Mouse (Mus musculus) liver, embryonic 14.5 days (tissue): Measurements from ENCODE around the gene Galntl6. TPM values are rescaled to one million over a fixed set of nuclear protein-coding genes. Genes with fewer than 3 reads are reported as not detected.

Source experiments
- ATAC-seq: fragments of 200-750 bp; cut with Nextera tagmentation; 2 replicates; pipeline ENCODE4 v1.8.0; 2017; ENCODE audit warnings: moderate number of reproducible peaks, mild to moderate bottlenecking, moderate library complexity; ENCODE audit not compliant: insufficient read depth
- DNase-seq, 3 experiments: peaks; one replicate each; pipeline ENCODE4 v3.0.0-alpha.2; 2012 to 2013; ENCODE audit warnings: low read depth in 3 of 3, low spot score in 3 of 3
- H3K27ac ChIP-seq: fragments of 300-500 bp; sonication (generic); 2 replicates; pipeline ENCODE4 v1.5.1; 2014; ENCODE audit warnings: moderate library complexity, mild to moderate bottlenecking, control low read depth, inconsistent platforms
- H3K27me3 ChIP-seq: fragments of 300-500 bp; sonication (generic); 2 replicates; pipeline ENCODE4 v1.6.1; 2014; ENCODE audit warnings: mild to moderate bottlenecking, low read length, moderate library complexity; ENCODE audit not compliant: control insufficient read depth, insufficient read depth
- H3K36me3 ChIP-seq: fragments of 300-500 bp; sonication (generic); replicated peaks from 2 replicates; pipeline ENCODE4 v1.6.1; 2014; ENCODE audit warnings: low read depth; ENCODE audit not compliant: control insufficient read depth, insufficient read depth
- H3K4me1 ChIP-seq, 2 experiments: fragments of 200-500 bp in 1 of 2; fragments of 300-500 bp in 1 of 2; sonication (generic) in 1 of 2; replicated peaks; 2 replicates each; pipeline ENCODE4 v1.6.1; 2012 to 2014; ENCODE audit warnings: antibody characterized with exemption in 1 of 2, inconsistent platforms in 1 of 2, low read length in 1 of 2; ENCODE audit not compliant: control insufficient read depth in 2 of 2, insufficient read depth in 2 of 2
- H3K4me2 ChIP-seq: fragments of 300-500 bp; sonication (generic); 2 replicates; pipeline ENCODE4 v1.6.1; 2014; ENCODE audit warnings: low read depth, mild to moderate bottlenecking, control low read depth, moderate library complexity
- H3K4me3 ChIP-seq, 2 experiments: fragments of 200-500 bp in 1 of 2; fragments of 300-500 bp in 1 of 2; sonication (generic) in 1 of 2; 2 replicates each; pipeline ENCODE4 v1.5.1; 2012 to 2014; ENCODE audit warnings: low read depth in 2 of 2, low read length in 2 of 2, mild to moderate bottlenecking in 2 of 2, control low read depth in 1 of 2, inconsistent platforms in 1 of 2, moderate library complexity in 1 of 2; ENCODE audit not compliant: insufficient read depth in 1 of 2
- H3K9ac ChIP-seq: fragments of 300-500 bp; sonication (generic); replicated peaks from 2 replicates; pipeline ENCODE4 v1.6.1; 2014; ENCODE audit warnings: mild to moderate bottlenecking, control low read depth, moderate library complexity
- H3K9me3 ChIP-seq: fragments of 300-500 bp; sonication (generic); 2 replicates; pipeline ENCODE4 v1.6.1; 2016; ENCODE audit warnings: low read length, mixed read lengths; ENCODE audit not compliant: control insufficient read depth
- CTCF ChIP-seq: IDR thresholded peaks from 2 replicates; pipeline ENCODE4 v1.5.1; 2016; ENCODE audit warnings: antibody characterized with exemption, low read depth, control low read depth
- EP300 ChIP-seq: IDR thresholded peaks from 2 replicates; pipeline ENCODE4 v1.6.1; 2016; ENCODE audit warnings: antibody characterized with exemption, low read depth
- WGBS: fragments of 180-500 bp; shearing (Covaris S2); extraction: QIAGEN DNeasy Blood & Tissue Kit; methylation state at CpG from one replicate; pipeline ENCODE4 v1.1.7; 2014; ENCODE audit not compliant: insufficient replicate concordance; 5-methylcytosine and 5-hydroxymethylcytosine counted together
- polyA plus RNA-seq, 2 experiments: library from polyadenylated mRNA; depleted of rRNA in 1 of 2; stranded (reverse) in 1 of 2; unstranded in 1 of 2; fragments of >200 nt; fragmentation: Nextera tagmentation in 1 of 2; extraction: Ambion mirVana in 1 of 2; gene quantifications; 2 replicates each; pipeline versions ENCODE4 v1.2.1 to v1.2.3; 2012 to 2014

Galntl6 gene
- polyA plus RNA-seq, 2 experiments = not detected

- Histone ChIP-seq H3K27me3 (no peaks in the 10 kb centered on the region), H3K4me1 (no peaks in the 10 kb centered on the region), H3K27ac (no peak overlapping the region), H3K36me3 (no peaks in the 10 kb centered on the region), H3K9ac (no peak overlapping the region), H3K4me2 (no peak overlapping the region), H3K9me3 (no peaks in the 10 kb centered on the region), H3K4me3 (no peak overlapping the region)
- 51% methylated on average over 3 of the region's 3 CpGs for WGBS
- no peak for ATAC-seq
- DNase-seq = no peak
- no peak for TF ChIP-seq EP300
- TF ChIP-seq CTCF = no peak
These were observed 515.9 kb downstream of the Galntl6 start for GRCm38 (mm10) chr8:58396500-58396899.

GRCm38 (mm10) chr8:58395879-58396278 is 516.6 kb downstream of the Galntl6 start:
- Histone ChIP-seq H3K27me3 (no peaks in the 10 kb centered on the region), H3K4me3 (no peak overlapping the region), H3K27ac (no peak overlapping the region), H3K36me3 (no peaks in the 10 kb centered on the region), H3K4me1 (no peaks in the 10 kb centered on the region), H3K9ac (no peak overlapping the region), H3K4me2 (no peak overlapping the region), H3K9me3 (no peaks in the 10 kb centered on the region)
- DNase-seq (no peak), ATAC-seq (no peak)
- no peak for TF ChIP-seq EP300
- TF ChIP-seq CTCF = no peak
- WGBS = 68% methylated on average over 1 of the region's 1 CpGs

- 56% methylated on average over 2 of the region's 2 CpGs for WGBS
- TF ChIP-seq EP300 = no peak
- TF ChIP-seq CTCF = no peak
- no peak for ATAC-seq
These were observed 540.1 kb downstream of the Galntl6 start for GRCm38 (mm10) chr8:58372389-58372788.

DNA sequence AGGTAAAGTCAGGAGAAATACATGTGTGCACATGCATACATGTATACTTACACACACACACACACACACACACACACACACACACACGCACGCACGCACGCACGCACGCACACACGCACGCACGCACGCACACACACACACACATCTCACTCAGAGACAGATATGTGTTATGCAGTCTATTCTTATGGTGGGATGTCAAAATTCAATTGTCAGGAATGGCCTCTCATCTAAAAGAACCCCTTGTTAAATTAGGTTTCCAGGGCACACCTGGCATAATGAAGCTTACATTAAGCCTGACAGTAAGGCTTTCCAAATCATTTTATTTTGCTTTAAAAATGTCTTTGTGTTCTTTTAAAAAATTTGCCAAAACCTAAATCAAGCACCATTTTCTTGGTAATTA is 540.5 kb downstream of the Galntl6 start:
- no peak for ATAC-seq
- Histone ChIP-seq H3K9ac (no peak overlapping the region), H3K27ac (no peak overlapping the region), H3K4me3 (no peak overlapping the region), H3K27me3 (no peaks in the 10 kb centered on the region), H3K9me3 (no peaks in the 10 kb centered on the region), H3K4me1 (no peaks in the 10 kb centered on the region), H3K4me2 (no peak overlapping the region), H3K36me3 (no peaks in the 10 kb centered on the region)
- no peak for TF ChIP-seq CTCF
- TF ChIP-seq EP300 = no peak
- WGBS = 71% methylated on average over 10 of the region's 10 CpGs
- no peak for DNase-seq

More at GRCm38 (mm10) chr8:58372389-58372788, 540.1 kb downstream of the Galntl6 start:
- H3K27me3 ChIP-seq = no peaks in the 10 kb centered on the region
- H3K4me1 ChIP-seq = no peaks in the 10 kb centered on the region
- H3K36me3 ChIP-seq = no peaks in the 10 kb centered on the region
- no peak overlapping the region for H3K4me3 ChIP-seq
- H3K9ac ChIP-seq = no peak overlapping the region
- no peak overlapping the region for H3K4me2 ChIP-seq
- H3K27ac ChIP-seq = no peak overlapping the region
- no peak for DNase-seq
- no peaks in the 10 kb centered on the region for H3K9me3 ChIP-seq

DNA sequence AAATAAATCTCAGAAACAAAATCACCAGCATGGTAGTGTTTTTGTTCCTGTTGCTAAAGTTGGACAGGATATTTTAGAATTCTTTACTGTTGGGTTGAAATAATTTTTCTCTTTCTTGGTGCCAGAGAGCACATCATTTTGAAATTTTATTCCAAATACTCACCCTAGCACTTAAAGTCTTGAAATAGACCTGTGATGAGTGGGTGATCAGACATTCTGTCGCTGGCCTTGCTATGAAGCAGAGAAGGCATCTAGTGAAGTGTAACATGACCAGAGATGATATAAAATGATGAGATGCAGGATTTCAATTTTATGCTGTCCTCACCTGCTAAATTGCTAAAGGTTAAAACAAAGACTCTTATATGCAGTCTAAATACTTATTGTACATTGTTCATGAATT is 581.3 kb downstream of the Galntl6 start:
- TF ChIP-seq EP300 (no peak), CTCF (no peak)
- Histone ChIP-seq H3K27me3 (no peaks in the 10 kb centered on the region), H3K4me1 (no peaks in the 10 kb centered on the region), H3K27ac (no peak overlapping the region), H3K4me2 (no peak overlapping the region), H3K9ac (no peak overlapping the region), H3K4me3 (no peak overlapping the region), H3K9me3 (no peaks in the 10 kb centered on the region), H3K36me3 (no peaks in the 10 kb centered on the region)
- 41% methylated on average over 1 of the region's 1 CpGs for WGBS
- DNase-seq (no peak), ATAC-seq (no peak)

DNA sequence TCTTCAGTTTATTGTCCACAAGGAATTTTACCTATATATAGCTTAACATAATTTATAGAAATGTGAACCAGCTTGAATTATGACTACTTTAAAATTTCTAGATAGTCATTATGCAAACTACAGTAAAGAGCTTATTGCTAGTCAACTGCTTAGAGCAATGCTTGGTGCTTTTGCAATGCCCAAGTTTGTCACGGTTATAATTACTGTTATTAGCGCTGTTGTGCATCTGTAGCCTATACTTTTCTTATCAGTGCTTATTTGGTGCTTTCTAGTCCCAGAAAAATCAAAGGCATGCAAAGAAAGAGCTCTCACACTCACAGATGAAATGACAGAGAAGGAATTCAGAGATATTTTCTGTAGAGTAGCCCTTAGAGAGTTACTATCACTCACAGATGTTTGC is 599.0 kb downstream of the Galntl6 start:
- Histone ChIP-seq H3K36me3 (no peaks in the 10 kb centered on the region), H3K4me2 (no peak overlapping the region), H3K9me3 (no peaks in the 10 kb centered on the region), H3K4me1 (no peaks in the 10 kb centered on the region), H3K27ac (no peak overlapping the region), H3K4me3 (no peak overlapping the region), H3K9ac (no peak overlapping the region), H3K27me3 (no peaks in the 10 kb centered on the region)
- WGBS = 56% methylated on average over 2 of the region's 2 CpGs
- DNase-seq (no peak), ATAC-seq (no peak)
- no peak for TF ChIP-seq CTCF
- no peak for TF ChIP-seq EP300
